Mouse (Mus musculus) heart, postnatal 0 days (tissue): ENCODE data around the gene Sema7a.

Source experiments
- CTCF ChIP-seq: IDR thresholded peaks from 2 replicates; pipeline ENCODE4 v1.5.1; 2016; ENCODE audit warnings: antibody characterized with exemption, control low read depth, low read depth
- EP300 ChIP-seq: IDR thresholded peaks from 2 replicates; pipeline ENCODE4 v1.6.1; 2016; ENCODE audit warnings: antibody characterized with exemption, low read depth

GRCm38 (mm10) chr9:57956196-57956837 is 16.4 kb downstream of the Sema7a start:
- TF ChIP-seq CTCF (no peak), EP300 (no peak)
